Mouse (Mus musculus) frontal cortex, postnatal 36 days (tissue): ENCODE measurements around the gene Itgb5.

Experiments used
- DNase-seq, 2 experiments: peaks; one replicate each; pipeline ENCODE4 v3.0.0; 2022; ENCODE audit warnings: low spot score in 2 of 2

The Itgb5 gene

GRCm38 (mm10) chr16:33939133-33939531 is 109.7 kb downstream of the Itgb5 start:
- no peak for DNase-seq

GRCm38 (mm10) chr16:33939636-33940035 is 110.2 kb downstream of the Itgb5 start:
- DNase-seq: no peak

- no peak for DNase-seq
These were observed 110.6 kb downstream of the Itgb5 start for GRCm38 (mm10) chr16:33940095-33940494.

- DNase-seq: peak; percentile 30 to 54
These were observed 111.9 kb downstream of the Itgb5 start for GRCm38 (mm10) chr16:33941271-33941781.

GRCm38 (mm10) chr16:33942341-33942740 is 112.9 kb downstream of the Itgb5 start:
- no peak for DNase-seq

GRCm38 (mm10) chr16:33943388-33943787 is 113.9 kb downstream of the Itgb5 start:
- DNase-seq: no peak

- no peak for DNase-seq
These were observed 114.7 kb downstream of the Itgb5 start for GRCm38 (mm10) chr16:33944126-33944525.

- no peak for DNase-seq
These were observed 115.3 kb downstream of the Itgb5 start for GRCm38 (mm10) chr16:33944772-33945171.

GRCm38 (mm10) chr16:33946021-33946420 is 116.6 kb downstream of the Itgb5 start:
- DNase-seq: no peak

- DNase-seq: no peak
These were observed 118.5 kb downstream of the Itgb5 start for GRCm38 (mm10) chr16:33947664-33948571.

GRCm38 (mm10) chr16:33950386-33950785 is 120.9 kb downstream of the Itgb5 start:
- no peak for DNase-seq

- DNase-seq: peak; percentile 70 to 82
These were observed 121.4 kb downstream of the Itgb5 start for GRCm38 (mm10) chr16:33950830-33951229.

- DNase-seq: no peak
These were observed 123.5 kb downstream of the Itgb5 start for GRCm38 (mm10) chr16:33953008-33953407.

GRCm38 (mm10) chr16:33954793-33955192 is 125.3 kb downstream of the Itgb5 start:
- DNase-seq: no peak

- no peak for DNase-seq
These were observed 134.0 kb downstream of the Itgb5 start for GRCm38 (mm10) chr16:33963509-33963908.

GRCm38 (mm10) chr16:33965878-33966537 is 136.5 kb downstream of the Itgb5 start:
- DNase-seq: peak in 1 of 2 experiments; percentile 15

- DNase-seq: peak; percentile 81 to 83
These were observed 137.2 kb downstream of the Itgb5 start, which contains the start of gene Umps for GRCm38 (mm10) chr16:33966538-33967282. TSS of gene Umps (minus strand) at chr16:33967038.

GRCm38 (mm10) chr16:33967283-33967640 is 137.8 kb downstream of the Itgb5 start:
- no peak for DNase-seq

- no peak for DNase-seq
These were observed 150.4 kb downstream of the Itgb5 start for GRCm38 (mm10) chr16:33979855-33980254.

- DNase-seq: no peak
These were observed 154.2 kb downstream of the Itgb5 start for GRCm38 (mm10) chr16:33983712-33984111.

GRCm38 (mm10) chr16:33985372-33985771 is 155.9 kb downstream of the Itgb5 start:
- no peak for DNase-seq

- no peak for DNase-seq
These were observed 157.5 kb downstream of the Itgb5 start for GRCm38 (mm10) chr16:33986993-33987392.
